Mouse (Mus musculus) small intestine, adult 2 months (tissue): ENCODE data around the gene Sptbn4. TPM values are rescaled to one million over a fixed set of nuclear protein-coding genes. Genes with fewer than 3 reads are reported as not detected.
A peak's percentile ranks its signal among the peaks of the same experiment; 100 is the strongest.

Experiments
- H3K27ac ChIP-seq: fragments of 200-500 bp; 2 replicates; pipeline ENCODE4 v1.5.1; 2012; ENCODE audit warnings: low read depth, low read length, control low read depth, inconsistent platforms; ENCODE audit not compliant: insufficient read depth
- H3K27me3 ChIP-seq: fragments of 200-500 bp; 2 replicates; pipeline ENCODE4 v1.6.1; 2012; ENCODE audit warnings: mild to moderate bottlenecking, moderate library complexity, low read length, inconsistent platforms; ENCODE audit not compliant: control insufficient read depth, insufficient read depth
- H3K36me3 ChIP-seq: fragments of 200-500 bp; 2 replicates; pipeline ENCODE4 v1.6.1; 2012; ENCODE audit warnings: mild to moderate bottlenecking, low read length, control low read depth, inconsistent platforms; ENCODE audit not compliant: control insufficient read depth, insufficient read depth
- H3K4me1 ChIP-seq: fragments of 200-500 bp; 2 replicates; pipeline ENCODE4 v1.6.1; 2012; ENCODE audit warnings: low read length, inconsistent platforms, mixed read lengths; ENCODE audit not compliant: control insufficient read depth, insufficient read depth, insufficient read length
- H3K4me3 ChIP-seq: fragments of 200-500 bp; 2 replicates; pipeline ENCODE4 v1.5.1; 2012; ENCODE audit warnings: low read depth, mild to moderate bottlenecking, control low read depth, inconsistent platforms, low read length, moderate library complexity
- CTCF ChIP-seq: fragments of 200-500 bp; IDR thresholded peaks from 2 replicates; pipeline ENCODE4 v1.5.1; 2012; ENCODE audit warnings: low read depth, mild to moderate bottlenecking, control low read depth, inconsistent platforms, low read length, moderate library complexity, mixed read lengths; ENCODE audit not compliant: insufficient replicate concordance, insufficient read length; ENCODE audit errors: extremely low read depth
- POLR2A ChIP-seq: fragments of 200-500 bp; IDR thresholded peaks from 2 replicates; pipeline ENCODE4 v1.6.1; 2012; ENCODE audit warnings: low read depth, mild to moderate bottlenecking, control low read depth, inconsistent platforms, low read length, moderate library complexity
- WGBS: fragments of 180-500 bp; shearing (Covaris S2); methylation state at CpG from one replicate; pipeline ENCODE4 v1.1.7; 2018; 5-methylcytosine and 5-hydroxymethylcytosine counted together
- polyA plus RNA-seq: library from polyadenylated mRNA; depleted of rRNA; stranded (reverse); fragments of >200 nt; gene quantifications from 2 replicates; pipeline ENCODE4 v1.2.3, GENCODE M21; 2012

Sptbn4 gene
- polyA plus RNA-seq, 1 experiment = 0.19 TPM

DNA sequence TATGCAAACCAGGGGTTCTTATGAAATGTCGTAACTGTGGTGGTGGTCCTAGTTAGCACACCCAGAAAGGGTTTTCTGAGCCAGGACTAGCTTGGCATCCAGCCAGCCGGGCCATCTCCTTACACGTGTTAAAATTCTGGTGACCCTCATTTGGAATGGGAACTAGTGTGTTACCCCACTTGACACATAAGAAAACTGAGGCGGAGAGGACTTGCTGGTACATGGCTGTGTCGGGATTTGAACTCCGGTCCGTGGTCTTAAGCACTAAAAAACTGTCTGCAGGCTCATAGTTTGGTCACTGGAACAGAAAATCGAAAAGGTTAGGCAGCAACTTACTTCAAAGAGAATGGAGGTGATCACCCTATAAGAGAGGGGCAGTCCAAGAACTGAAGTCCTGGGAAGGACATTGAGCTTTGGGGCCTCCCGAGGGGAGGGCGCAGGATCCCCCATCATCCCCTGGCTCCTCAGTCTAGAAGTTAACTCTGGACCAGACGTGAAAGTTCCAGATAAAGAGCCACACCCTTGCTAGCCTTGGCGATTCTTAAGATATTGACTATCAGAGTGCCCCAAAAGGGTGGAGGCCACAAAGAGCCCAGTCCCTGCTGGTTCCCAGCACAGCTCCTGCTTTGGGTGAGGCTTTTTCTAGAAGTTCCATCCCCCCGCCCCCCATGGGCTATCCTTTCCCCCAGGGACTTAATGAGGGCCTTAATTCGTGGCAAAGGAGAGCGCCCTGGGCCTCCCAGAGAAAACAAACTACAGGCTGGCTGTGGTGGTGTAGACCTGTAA, 1.1 kb upstream of the Sptbn4 start:
- 0 out of 2 replicates have a peak overlapping the region, but pooled peaks have one; percentile 41 for H3K27ac ChIP-seq
- 33% methylated on average over 15 of the region's 15 CpGs for WGBS

DNA sequence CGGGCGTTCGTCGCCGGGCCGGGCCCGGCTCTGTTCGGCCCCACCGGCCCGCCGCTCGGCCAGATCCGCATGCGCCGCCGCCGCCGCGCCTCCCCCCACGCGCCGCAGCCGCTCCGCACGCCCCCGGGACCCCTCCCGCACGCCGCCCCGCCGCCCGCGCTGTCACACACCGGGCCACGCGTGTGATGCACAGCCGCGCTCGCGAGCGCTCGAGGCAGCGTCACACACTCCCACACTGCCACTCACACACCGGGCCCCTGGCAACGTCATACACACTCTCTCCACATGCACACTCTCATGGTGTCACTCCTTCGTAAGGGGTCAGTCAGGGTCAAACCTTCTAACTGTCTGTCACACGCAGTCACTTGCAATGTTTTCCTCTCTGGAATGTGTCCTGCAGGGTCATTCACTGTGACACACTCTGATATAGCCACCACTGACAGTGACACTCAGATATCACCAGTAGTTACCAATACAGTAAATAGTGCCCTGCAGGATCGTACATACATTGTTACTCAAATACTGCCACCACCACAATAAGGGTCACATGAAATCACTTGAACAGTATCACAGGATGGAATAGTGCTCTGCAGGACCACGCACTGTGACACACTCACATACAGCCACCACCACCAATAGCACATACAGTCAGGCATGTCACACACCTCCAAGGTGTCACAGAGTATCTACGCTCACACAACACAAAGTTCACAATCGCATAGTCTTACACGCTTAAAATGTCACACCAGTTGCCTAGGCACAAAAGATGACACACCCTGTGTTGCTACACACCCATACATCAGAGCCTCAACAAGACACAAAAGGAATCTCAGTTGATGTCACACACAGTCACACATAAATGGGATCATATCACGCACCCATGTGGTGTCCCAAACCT, 716 bp downstream of the Sptbn4 start:
- TF ChIP-seq CTCF = no peak
- no peak for TF ChIP-seq POLR2A

More for the DNA sequence above, 1.1 kb upstream of the Sptbn4 start:
- Histone ChIP-seq H3K4me3 (peak overlapping the region; percentile 80), H3K4me1 (peaks cover 21% of the 10 kb centered on the region), H3K27me3 (peaks cover 7% of the 10 kb centered on the region), H3K36me3 (no peaks in the 10 kb centered on the region)
- TF ChIP-seq POLR2A (no peak), CTCF (no peak)

DNA sequence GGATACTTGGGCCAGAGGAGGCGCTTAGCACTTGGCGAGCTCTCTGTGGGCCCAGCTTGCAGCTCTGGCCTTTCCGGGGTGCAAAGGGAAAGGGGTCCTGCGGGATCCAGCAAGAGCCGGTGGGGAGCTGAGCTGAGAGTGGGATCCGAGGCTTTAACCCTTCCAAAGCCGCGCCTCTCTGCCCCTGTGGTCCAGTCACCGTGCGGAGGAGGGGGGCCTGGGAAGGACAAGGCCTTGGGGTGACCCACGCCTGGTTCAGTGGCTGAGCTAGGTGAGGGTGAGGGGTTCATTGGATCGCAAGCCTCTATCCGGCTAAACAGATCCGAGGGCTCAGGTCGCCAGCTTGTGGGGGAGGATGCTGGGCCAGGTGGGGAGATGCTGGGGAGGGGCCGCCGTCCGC, 1.4 kb downstream of the Sptbn4 start:
- TF ChIP-seq POLR2A = no peak
- TF ChIP-seq CTCF = no peak
- Histone ChIP-seq H3K36me3 (no peaks in the 10 kb centered on the region), H3K27me3 (peaks cover 7% of the 10 kb centered on the region), H3K27ac (no peak overlapping the region), H3K4me3 (peak overlapping the region; percentile 29), H3K4me1 (peaks cover 21% of the 10 kb centered on the region)
- WGBS = 21% methylated on average over 18 of the region's 18 CpGs

More for the DNA sequence above, 716 bp downstream of the Sptbn4 start:
- no peaks in the 10 kb centered on the region for H3K36me3 ChIP-seq
- WGBS = 8% methylated on average over 47 of the region's 53 CpGs
- peaks cover 7% of the 10 kb centered on the region for H3K27me3 ChIP-seq
- no peak overlapping the region for H3K27ac ChIP-seq
- H3K4me3 ChIP-seq = peak overlapping the region; percentile 29
- H3K4me1 ChIP-seq = peaks cover 21% of the 10 kb centered on the region

DNA sequence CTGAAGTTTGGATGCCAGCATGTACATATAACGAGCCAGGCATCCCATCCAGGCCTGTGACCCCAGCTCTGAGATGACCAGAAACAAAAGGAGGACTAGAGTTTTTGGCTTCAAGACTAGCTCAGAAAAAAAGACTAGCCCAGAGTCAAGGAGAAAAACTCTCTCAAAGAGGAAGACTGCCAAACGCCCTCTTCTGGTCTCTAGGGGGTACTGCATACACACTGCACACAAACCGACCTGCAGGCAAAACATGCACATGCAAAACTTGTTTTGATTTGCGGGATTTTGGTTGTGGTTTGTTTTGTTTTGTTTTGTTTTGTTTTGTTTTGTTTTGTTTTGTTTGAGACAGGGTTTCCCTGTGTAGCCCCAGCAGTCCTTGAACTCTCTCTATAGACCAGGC, 7.5 kb downstream of the Sptbn4 start:
- no peaks in the 10 kb centered on the region for H3K36me3 ChIP-seq
- H3K27me3 ChIP-seq = no peaks in the 10 kb centered on the region
- H3K27ac ChIP-seq = no peak overlapping the region
- no peaks in the 10 kb centered on the region for H3K4me1 ChIP-seq
- TF ChIP-seq CTCF = peak; percentile 20; the same call in 1 of the 2 replicates
- no peak for TF ChIP-seq POLR2A
- 81% methylated on average over 4 of the region's 4 CpGs for WGBS
- no peak overlapping the region for H3K4me3 ChIP-seq

DNA sequence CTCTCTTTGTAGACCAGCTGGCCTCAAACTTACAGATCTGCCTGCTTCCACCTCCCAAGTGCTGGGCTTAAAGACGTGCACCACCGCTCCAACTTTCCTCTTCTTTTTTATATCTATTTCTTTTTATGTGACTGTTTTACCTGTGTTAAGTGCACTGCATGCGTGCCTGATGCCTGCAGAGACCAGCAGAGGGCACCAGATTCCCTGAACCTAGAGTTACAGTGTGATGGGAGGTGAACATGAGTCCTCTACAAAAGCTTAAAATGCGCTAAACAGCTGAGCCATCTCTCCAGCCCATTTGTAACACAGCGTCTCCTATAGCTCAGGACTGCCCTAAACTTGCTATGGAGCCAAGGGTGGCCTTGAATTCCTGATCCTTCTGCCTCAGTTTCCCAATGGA, 9.9 kb downstream of the Sptbn4 start:
- H3K27ac ChIP-seq = no peak overlapping the region
- no peaks in the 10 kb centered on the region; the same call in 1 of the 2 replicates for H3K4me1 ChIP-seq
- TF ChIP-seq POLR2A (no peak), CTCF (peak; percentile 71; the same call in 1 of the 2 replicates)
- no peaks in the 10 kb centered on the region for H3K36me3 ChIP-seq
- H3K27me3 ChIP-seq = 0 out of 2 replicates have a peak, but pooled peaks cover 3% of the 10 kb centered on the region
- H3K4me3 ChIP-seq = no peak overlapping the region
- 61% methylated on average over 5 of the region's 5 CpGs for WGBS

DNA sequence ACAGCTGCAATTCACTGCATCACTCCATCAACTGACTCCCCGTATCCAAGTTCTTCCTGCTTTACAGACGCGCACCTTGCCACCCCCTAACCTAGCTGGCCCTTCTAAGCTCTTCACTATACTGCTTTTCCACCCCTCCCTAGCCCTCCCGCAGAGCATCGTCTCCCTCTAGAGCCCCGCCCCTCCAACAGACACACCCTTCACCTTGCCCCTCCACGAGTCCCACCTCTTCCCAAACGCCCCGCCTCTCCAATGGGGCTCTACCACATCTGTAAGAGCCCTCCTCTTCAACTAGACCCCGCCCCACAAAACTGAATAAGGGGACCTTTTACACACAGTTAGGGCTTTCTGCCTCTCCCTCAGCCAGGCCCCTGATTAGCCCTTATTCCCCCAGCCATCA, 13.7 kb downstream of the Sptbn4 start:
- Histone ChIP-seq H3K27me3 (0 out of 2 replicates have a peak, but pooled peaks cover 3% of the 10 kb centered on the region), H3K4me3 (no peak overlapping the region), H3K36me3 (no peaks in the 10 kb centered on the region), H3K27ac (no peak overlapping the region), H3K4me1 (no peaks in the 10 kb centered on the region; the same call in 1 of the 2 replicates)
- WGBS = 5% methylated on average over 10 of the region's 10 CpGs
- TF ChIP-seq CTCF (no peak), POLR2A (no peak)

DNA sequence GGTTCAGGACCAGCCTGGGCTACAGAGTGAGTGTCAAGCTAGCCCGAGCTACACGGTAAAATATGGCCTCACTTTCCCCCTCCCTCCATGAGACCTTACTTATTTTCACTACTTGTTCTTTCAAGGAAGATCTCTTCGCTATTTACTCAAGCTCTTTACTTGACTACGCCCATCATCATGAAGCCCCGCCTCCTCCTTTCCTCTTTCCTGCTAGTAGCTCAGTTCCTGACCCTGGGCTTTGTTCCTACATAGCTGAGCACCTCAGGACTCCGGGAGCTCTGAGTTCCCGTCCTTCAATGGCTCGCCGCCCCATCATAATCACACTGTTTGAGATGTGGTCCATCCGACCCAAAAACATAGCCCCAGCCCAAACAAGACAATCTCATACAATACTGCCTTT, 14.1 kb downstream of the Sptbn4 start:
- Histone ChIP-seq H3K36me3 (no peaks in the 10 kb centered on the region), H3K27ac (no peak overlapping the region), H3K27me3 (0 out of 2 replicates have a peak, but pooled peaks cover 3% of the 10 kb centered on the region), H3K4me3 (no peak overlapping the region), H3K4me1 (no peaks in the 10 kb centered on the region; the same call in 1 of the 2 replicates)
- no peak for TF ChIP-seq POLR2A
- no peak for TF ChIP-seq CTCF
- WGBS = 15% methylated on average over 10 of the region's 10 CpGs
